Mouse (Mus musculus) heart, adult 2 months (tissue): ENCODE measurements around the gene Catsperz.

ENCODE experiments used
- CTCF ChIP-seq: fragments of 200-600 bp; IDR thresholded peaks from 2 replicates; pipeline ENCODE4 v1.8.1; 2022; ENCODE audit warnings: antibody characterized with exemption, mild to moderate bottlenecking, moderate library complexity
- POLR2A ChIP-seq: fragments of 200-500 bp; IDR thresholded peaks from 2 replicates; pipeline ENCODE4 v1.6.1; 2011; ENCODE audit warnings: mild to moderate bottlenecking, low read depth, low read length, control low read depth; ENCODE audit not compliant: insufficient read depth

DNA sequence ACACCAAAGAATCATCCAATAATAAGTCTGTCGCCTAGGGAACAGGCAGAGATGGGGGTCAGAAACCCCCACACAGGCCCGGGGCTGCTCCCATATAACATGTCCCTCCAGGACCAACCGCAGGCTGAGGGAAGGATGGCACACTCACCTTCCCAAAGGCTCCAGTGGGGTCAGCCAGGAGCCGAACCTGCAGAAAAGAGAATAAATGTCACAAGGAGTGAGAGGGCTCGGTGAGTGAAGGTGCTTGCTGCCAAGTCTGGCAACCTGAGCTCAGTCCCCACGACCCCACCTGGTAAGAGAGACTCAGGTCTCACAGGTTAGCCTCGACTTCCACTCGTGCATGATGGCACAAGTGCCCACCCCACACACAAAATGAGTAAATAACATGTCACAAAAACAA is 18.1 kb downstream of the Catsperz start:
- TF ChIP-seq CTCF (no peak), POLR2A (no peak)
